Mouse (Mus musculus) cerebellum, adult 2 months (tissue): ENCODE results near the gene Zzz3.

Source experiments
- CTCF ChIP-seq: fragments of 200-500 bp; IDR thresholded peaks from 2 replicates; pipeline ENCODE4 v1.5.1; 2011; ENCODE audit warnings: low read depth, mild to moderate bottlenecking, control low read depth, low read length, moderate library complexity, borderline replicate concordance; ENCODE audit not compliant: insufficient read depth
- POLR2A ChIP-seq: fragments of 200-500 bp; IDR thresholded peaks from 2 replicates; pipeline ENCODE4 v1.6.1; 2011; ENCODE audit warnings: low read length, control low read depth, borderline replicate concordance; ENCODE audit not compliant: insufficient read depth

DNA sequence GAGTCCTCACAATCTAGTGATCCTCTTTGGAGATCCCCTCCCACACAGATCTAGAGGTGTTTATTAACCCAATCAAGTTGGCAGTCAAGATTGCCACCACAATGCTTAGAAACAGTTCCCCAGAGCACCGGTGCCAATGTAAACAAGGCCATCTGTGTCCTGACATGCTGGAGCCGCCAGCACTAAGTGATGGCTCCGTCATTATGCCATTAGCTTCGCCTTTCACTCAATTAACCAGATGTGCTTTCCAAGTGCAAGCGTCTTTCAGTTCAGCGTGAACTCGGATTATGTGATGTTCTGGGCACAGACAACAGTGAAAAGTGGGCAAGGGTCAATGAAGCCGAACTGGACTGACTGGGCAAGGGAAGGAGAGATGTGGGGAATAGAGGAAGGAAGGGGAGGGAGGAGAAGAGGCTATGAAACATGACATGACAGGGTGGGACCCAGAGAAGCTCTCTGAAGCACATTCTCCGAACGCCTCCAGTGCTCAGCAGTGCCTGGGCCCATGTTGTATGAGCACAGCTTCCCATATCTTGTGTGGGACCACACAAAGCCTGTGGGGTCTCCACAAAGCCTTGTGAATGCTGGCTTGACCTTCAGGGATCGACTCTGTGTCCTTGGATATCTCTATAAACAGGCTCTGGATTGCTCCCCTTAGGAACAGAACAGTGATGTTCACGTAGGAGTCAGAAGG is 99.5 kb downstream of the Zzz3 start:
- TF ChIP-seq CTCF (no peak), POLR2A (no peak)
